Mouse (Mus musculus) myocyte (in vitro differentiated cells): Measurements from ENCODE around the gene Efhd2. TPM values are rescaled to one million over a fixed set of nuclear protein-coding genes. Genes with fewer than 3 reads are reported as not detected.

Experiments
- H3K27me3 ChIP-seq: one replicate; pipeline ENCODE4 v1.6.1; 2011; ENCODE audit not compliant: control insufficient read depth, insufficient read depth, insufficient read length
- H3K36me3 ChIP-seq: one replicate; pipeline ENCODE4 v1.6.1; 2011; ENCODE audit not compliant: control insufficient read depth, insufficient read depth
- H3K4me2 ChIP-seq: one replicate; pipeline ENCODE4 v1.6.1; 2011; ENCODE audit warnings: low read depth, control low read depth
- H3K4me3 ChIP-seq: one replicate; pipeline ENCODE4 v1.5.1; 2011; ENCODE audit warnings: mild to moderate bottlenecking, control low read depth, moderate library complexity
- H3K79me2 ChIP-seq: one replicate; pipeline ENCODE4 v1.6.1; 2011; ENCODE audit not compliant: control insufficient read depth, insufficient read depth
- H3ac ChIP-seq: one replicate; pipeline ENCODE4 v1.6.1; 2011; ENCODE audit not compliant: control insufficient read depth, insufficient read length
- CEBPB ChIP-seq: IDR thresholded peaks from 2 replicates; pipeline ENCODE4 v1.6.1; 2011; ENCODE audit warnings: mild to moderate bottlenecking, moderate library complexity; ENCODE audit not compliant: poor library complexity, insufficient read depth, severe bottlenecking
- E2F4 ChIP-seq: IDR thresholded peaks from one replicate; pipeline ENCODE4 v1.6.1; 2011; ENCODE audit warnings: mild to moderate bottlenecking, control low read depth, moderate library complexity; ENCODE audit not compliant: insufficient read depth
- MAX ChIP-seq: IDR thresholded peaks from one replicate; pipeline ENCODE4 v1.6.1; 2011; ENCODE audit warnings: low read depth, mild to moderate bottlenecking, control low read depth
- MYOD1 ChIP-seq, 3 experiments: IDR thresholded peaks; one replicate each; pipeline ENCODE4 v1.6.1; 2011; ENCODE audit warnings: control low read depth in 2 of 3, low read depth in 2 of 3, mild to moderate bottlenecking in 2 of 3, moderate library complexity in 1 of 3; ENCODE audit not compliant: insufficient read length in 2 of 3, control insufficient read depth in 1 of 3
- MYOG ChIP-seq, 3 experiments: IDR thresholded peaks; one replicate each; pipeline ENCODE4 v1.6.1; 2011; ENCODE audit warnings: control low read depth in 2 of 3, low read depth in 2 of 3, mild to moderate bottlenecking in 2 of 3; ENCODE audit not compliant: insufficient read length in 2 of 3, control insufficient read depth in 1 of 3, insufficient read depth in 1 of 3
- POLR2A ChIP-seq: IDR thresholded peaks from one replicate; pipeline ENCODE4 v1.6.1; 2011; ENCODE audit warnings: low read depth, mild to moderate bottlenecking, control low read depth, moderate library complexity; ENCODE audit not compliant: insufficient read length
- POLR2AphosphoS2 ChIP-seq: IDR thresholded peaks from one replicate; pipeline ENCODE4 v1.6.1; 2011; ENCODE audit warnings: low read depth, control low read depth; ENCODE audit not compliant: insufficient read length
- REST ChIP-seq: IDR thresholded peaks from one replicate; pipeline ENCODE4 v1.6.1; 2011; ENCODE audit warnings: mild to moderate bottlenecking, control low read depth, moderate library complexity; ENCODE audit not compliant: insufficient read depth, insufficient read length
- SRF ChIP-seq: IDR thresholded peaks from one replicate; pipeline ENCODE4 v1.6.1; 2011; ENCODE audit warnings: low read depth; ENCODE audit not compliant: control insufficient read depth, insufficient read length
- TCF12 ChIP-seq: IDR thresholded peaks from one replicate; pipeline ENCODE4 v1.6.1; 2011; ENCODE audit warnings: mild to moderate bottlenecking, control low read depth; ENCODE audit not compliant: poor library complexity, insufficient read depth, severe bottlenecking
- TCF3 ChIP-seq: IDR thresholded peaks from one replicate; pipeline ENCODE4 v1.6.1; 2011; ENCODE audit warnings: low read depth, control low read depth; ENCODE audit not compliant: insufficient read length
- USF1 ChIP-seq: IDR thresholded peaks from one replicate; pipeline ENCODE4 v1.6.1; 2011; ENCODE audit warnings: low read depth, mild to moderate bottlenecking, control low read depth, moderate library complexity
- polyA plus RNA-seq: library from polyadenylated mRNA; unstranded; fragments of >200 nt; fragmentation: generic; extraction: Trizol; gene quantifications from one replicate; pipeline ENCODE4 v1.2.1, GENCODE M21; 2012; ENCODE audit warnings: missing spikeins

Efhd2 gene
- polyA plus RNA-seq, 1 experiment, result 38.8 TPM

GRCm38 (mm10) chr4:141866933-141867490 lies 7.7 kb downstream of the Efhd2 start:
- Histone ChIP-seq H3K36me3 (no peaks in the 10 kb centered on the region), H3ac (no peak overlapping the region)
- TF ChIP-seq POLR2A (no peak), MYOG (IDR thresholded peaks at IDR 0.05; ENCODE audit: control insufficient read depth in 1 of 3, insufficient read depth in 1 of 3, insufficient read length in 2 of 3, low read depth in 2 of 3) (peak; percentile 80 to 98 (median 91)), SRF (no peak), POLR2AphosphoS2 (no peak), TCF12 (peak; percentile 88), MAX (no peak), USF1 (no peak), TCF3 (peak; percentile 93), CEBPB (no peak), E2F4 (no peak), REST (no peak), MYOD1 (IDR thresholded peaks at IDR 0.05; ENCODE audit: control insufficient read depth in 1 of 3, insufficient read length in 2 of 3, low read depth in 2 of 3) (peak; percentile 92 to 99 (median 99))

GRCm38 (mm10) chr4:141865600-141865999 lies 9.1 kb downstream of the Efhd2 start:
- Histone ChIP-seq H3K36me3 (no peaks in the 10 kb centered on the region), H3K27me3 (no peaks in the 10 kb centered on the region), H3K79me2 (no peaks in the 10 kb centered on the region), H3ac (no peak overlapping the region), H3K4me3 (no peak overlapping the region), H3K4me2 (no peak overlapping the region)
- no peak for TF ChIP-seq MYOD1 (IDR thresholded peaks at IDR 0.05; ENCODE audit: control insufficient read depth in 1 of 3, insufficient read length in 2 of 3, low read depth in 2 of 3)
- TF ChIP-seq USF1, result no peak
- TF ChIP-seq MYOG (IDR thresholded peaks at IDR 0.05; ENCODE audit: control insufficient read depth in 1 of 3, insufficient read depth in 1 of 3, insufficient read length in 2 of 3, low read depth in 2 of 3), result no peak
- TF ChIP-seq REST, result no peak
- no peak for TF ChIP-seq SRF
- TF ChIP-seq E2F4, result no peak
- TF ChIP-seq MAX, result no peak
- no peak for TF ChIP-seq CEBPB
- no peak for TF ChIP-seq POLR2AphosphoS2
- no peak for TF ChIP-seq TCF12
- TF ChIP-seq POLR2A, result no peak
- TF ChIP-seq TCF3, result no peak

More at GRCm38 (mm10) chr4:141866933-141867490, 7.7 kb downstream of the Efhd2 start:
- peak overlapping the region; percentile 80 for H3K4me2 ChIP-seq
- H3K27me3 ChIP-seq, result no peaks in the 10 kb centered on the region
- no peak overlapping the region for H3K4me3 ChIP-seq
- H3K79me2 ChIP-seq, result no peaks in the 10 kb centered on the region

DNA sequence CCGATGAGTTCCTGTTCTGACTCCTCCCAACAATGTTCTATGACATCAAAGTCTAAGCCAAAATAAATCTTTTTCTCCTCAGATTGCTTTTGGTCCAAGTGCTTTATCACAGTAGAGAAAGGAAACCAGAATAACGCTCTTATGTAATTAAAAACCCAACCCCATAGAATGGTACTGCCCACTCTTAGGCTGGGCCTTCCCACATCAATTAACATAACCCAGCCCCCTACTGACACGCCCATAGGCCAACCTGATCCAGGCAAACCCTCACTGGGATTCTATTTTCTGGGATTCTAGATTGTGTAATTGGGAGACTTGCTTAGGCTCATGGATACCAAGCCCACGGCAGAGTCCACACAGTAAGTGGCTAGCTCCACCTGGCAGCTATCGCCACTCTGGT lies 9.7 kb downstream of the Efhd2 start:
- no peak for TF ChIP-seq POLR2A
- TF ChIP-seq E2F4, result no peak
- no peak for TF ChIP-seq CEBPB
- no peak for TF ChIP-seq MAX
- TF ChIP-seq USF1, result no peak
- no peak for TF ChIP-seq TCF12
- TF ChIP-seq POLR2AphosphoS2, result no peak
- TF ChIP-seq MYOG (IDR thresholded peaks at IDR 0.05; ENCODE audit: control insufficient read depth in 1 of 3, insufficient read depth in 1 of 3, insufficient read length in 2 of 3, low read depth in 2 of 3), result no peak
- no peak for TF ChIP-seq TCF3
- no peaks in the 10 kb centered on the region for H3K36me3 ChIP-seq
- H3K79me2 ChIP-seq, result no peaks in the 10 kb centered on the region
- no peak overlapping the region for H3K4me3 ChIP-seq
- H3K27me3 ChIP-seq, result no peaks in the 10 kb centered on the region
- H3K4me2 ChIP-seq, result no peak overlapping the region
- H3ac ChIP-seq, result no peak overlapping the region

DNA sequence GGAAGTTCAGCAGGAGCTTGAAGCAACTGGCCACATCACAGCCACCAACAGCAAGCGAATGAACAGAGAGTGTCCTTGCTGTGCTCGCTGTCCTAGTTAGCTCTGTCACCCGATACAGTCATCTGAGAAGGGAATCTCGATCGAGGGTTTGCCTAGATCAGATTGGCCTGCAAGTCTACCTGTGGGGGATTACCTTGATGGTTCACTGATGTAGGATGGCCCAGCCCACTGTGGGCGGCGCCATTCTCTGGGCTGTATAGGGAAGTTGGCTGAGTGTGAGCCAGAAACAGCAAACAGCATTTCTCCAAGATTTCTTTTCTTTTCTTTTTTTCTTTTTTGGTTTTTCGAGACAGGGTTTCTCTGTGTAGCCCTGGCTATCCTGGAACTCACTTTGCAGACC lies 10.2 kb downstream of the Efhd2 start:
- Histone ChIP-seq H3K27me3 (no peaks in the 10 kb centered on the region), H3K36me3 (no peaks in the 10 kb centered on the region), H3K4me3 (no peak overlapping the region), H3K79me2 (no peaks in the 10 kb centered on the region), H3ac (no peak overlapping the region), H3K4me2 (no peak overlapping the region)
- TF ChIP-seq E2F4, result no peak
- no peak for TF ChIP-seq TCF3
- TF ChIP-seq MYOD1 (IDR thresholded peaks at IDR 0.05; ENCODE audit: control insufficient read depth in 1 of 3, insufficient read length in 2 of 3, low read depth in 2 of 3), result no peak
- TF ChIP-seq MAX, result no peak
- no peak for TF ChIP-seq USF1

GRCm38 (mm10) chr4:141863726-141864280 lies 10.9 kb downstream of the Efhd2 start:
- H3ac ChIP-seq, result no peak overlapping the region
- H3K4me2 ChIP-seq, result no peak overlapping the region
- H3K27me3 ChIP-seq, result no peaks in the 10 kb centered on the region
- no peak overlapping the region for H3K4me3 ChIP-seq
- H3K79me2 ChIP-seq, result no peaks in the 10 kb centered on the region
- TF ChIP-seq CEBPB, result no peak
- no peak for TF ChIP-seq USF1
- no peak for TF ChIP-seq REST
- H3K36me3 ChIP-seq, result no peaks in the 10 kb centered on the region
